Mouse (Mus musculus) gastrocnemius, postnatal 4 days (tissue): ENCODE results near the gene Gm10715. TPM values are rescaled to one million over a fixed set of nuclear protein-coding genes. Genes with fewer than 3 reads are reported as not detected.
A peak's percentile ranks its signal among the peaks of the same experiment; 100 is the strongest.
"Not testable (repeated sequence)": the region's sequence is repeated elsewhere in the genome, so short reads cannot be mapped to it uniquely, and the experiment has no call there.

Experiments
- DNase-seq, 2 experiments: peaks; one replicate each; pipeline ENCODE4 v3.0.0; 2021 to 2022; ENCODE audit warnings: low spot score in 2 of 2, mixed read lengths in 2 of 2
- microRNA-seq: library from miRNA; unstranded; fragments of <30 nt; microRNA quantifications from one replicate; pipeline ENCODE4 v1.2.0, GENCODE M21; 2021
- total RNA-seq, 2 experiments: library from RNA; stranded (reverse); gene quantifications; 2 replicates each; pipeline ENCODE4 v1.2.3; 2021

Gm10715 gene
- total RNA-seq, 2 experiments from 2014 or later, result not detected

DNA sequence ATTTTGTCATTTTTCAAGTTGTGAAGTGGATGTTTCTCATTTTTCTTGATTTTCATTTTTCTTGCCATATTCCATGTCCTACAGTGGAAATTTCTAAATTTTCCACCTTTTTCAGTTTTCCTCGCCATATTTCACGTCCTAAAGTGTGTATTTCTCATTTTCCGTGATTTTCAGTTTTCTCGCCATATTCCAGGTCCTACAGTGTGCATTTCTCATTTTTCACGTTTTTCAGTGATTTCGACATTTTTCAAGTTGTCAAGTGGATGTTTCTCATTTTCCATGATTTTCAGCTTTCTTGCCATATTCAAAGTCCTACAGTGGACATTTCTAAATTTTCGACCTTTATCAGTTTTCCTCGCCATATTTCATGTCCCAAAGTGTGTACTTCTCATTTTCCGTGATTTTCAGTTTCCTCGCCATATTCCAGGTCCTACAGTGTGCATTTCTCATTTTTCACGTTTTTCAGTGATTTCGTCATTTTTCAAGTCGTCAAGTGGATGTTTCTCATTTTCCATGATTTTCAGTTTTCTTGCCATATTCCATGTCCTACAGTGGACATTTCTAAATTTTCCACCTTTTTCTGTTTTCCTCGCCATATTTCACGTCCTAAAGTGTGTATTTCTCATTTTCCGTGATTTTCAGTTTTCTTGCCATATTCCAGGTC lies 12.6 kb upstream of the Gm10715 start:
- DNase-seq, result not testable (repeated sequence)

DNA sequence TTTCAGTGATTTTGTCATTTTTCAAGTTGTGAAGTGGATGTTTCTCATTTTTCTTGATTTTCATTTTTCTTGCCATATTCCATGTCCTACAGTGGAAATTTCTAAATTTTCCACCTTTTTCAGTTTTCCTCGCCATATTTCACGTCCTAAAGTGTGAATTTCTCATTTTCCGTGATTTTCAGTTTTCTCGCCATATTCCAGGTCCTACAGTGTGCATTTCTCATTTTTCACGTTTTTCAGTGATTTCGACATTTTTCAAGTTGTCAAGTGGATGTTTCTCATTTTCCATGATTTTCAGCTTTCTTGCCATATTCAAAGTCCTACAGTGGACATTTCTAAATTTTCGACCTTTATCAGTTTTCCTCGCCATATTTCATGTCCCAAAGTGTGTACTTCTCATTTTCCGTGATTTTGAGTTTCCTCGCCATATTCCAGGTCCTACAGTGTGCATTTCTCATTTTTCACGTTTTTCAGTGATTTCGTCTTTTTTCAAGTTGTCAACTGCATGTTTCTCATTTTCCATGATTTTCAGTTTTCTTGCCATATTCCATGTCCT lies 11.7 kb upstream of the Gm10715 start, which contains the start of gene Gm10717:
Gm10717 (plus strand) TSS at position 506 of the 556 bp plus-strand sequence.
- not testable (repeated sequence) for DNase-seq

DNA sequence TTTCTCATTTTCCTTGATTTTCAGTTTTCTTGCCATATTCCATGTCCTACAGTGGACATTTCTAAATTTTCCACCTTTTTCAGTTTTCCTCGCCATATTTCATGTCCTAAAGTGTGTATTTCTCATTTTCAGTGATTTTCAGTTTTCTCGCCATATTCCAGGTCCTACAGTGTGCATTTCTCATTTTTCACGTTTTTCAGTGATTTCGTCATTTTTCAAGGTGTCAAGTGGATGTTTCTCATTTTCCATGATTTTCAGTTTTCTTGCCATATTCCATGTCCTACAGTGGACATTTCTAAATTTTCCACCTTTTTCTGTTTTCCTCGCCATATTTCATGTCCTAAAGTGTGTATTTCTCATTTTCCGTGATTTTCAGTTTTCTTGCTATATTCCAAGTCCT lies 11.0 kb upstream of the Gm10715 start:
- peak; percentile 80 to 94 for DNase-seq

DNA sequence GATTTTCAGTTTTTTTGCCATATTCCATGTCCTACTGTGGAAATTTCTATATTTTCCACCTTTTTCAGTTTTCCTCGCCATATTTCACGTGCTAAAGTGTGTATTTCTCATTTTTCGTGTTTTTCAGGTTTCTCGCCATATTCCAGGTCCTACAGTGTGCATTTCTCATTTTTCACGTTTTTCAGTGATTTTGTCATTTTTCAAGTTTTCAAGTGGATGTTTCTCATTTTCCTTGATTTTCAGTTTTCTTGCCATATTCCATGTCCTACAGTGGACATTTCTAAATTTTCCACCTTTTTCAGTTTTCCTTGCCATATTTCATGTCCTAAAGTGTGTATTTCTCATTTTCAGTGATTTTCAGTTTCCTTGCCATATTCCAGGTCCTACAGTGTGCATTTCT lies 10.5 kb upstream of the Gm10715 start:
- peak in 1 of 2 experiments; percentile 44 for DNase-seq

DNA sequence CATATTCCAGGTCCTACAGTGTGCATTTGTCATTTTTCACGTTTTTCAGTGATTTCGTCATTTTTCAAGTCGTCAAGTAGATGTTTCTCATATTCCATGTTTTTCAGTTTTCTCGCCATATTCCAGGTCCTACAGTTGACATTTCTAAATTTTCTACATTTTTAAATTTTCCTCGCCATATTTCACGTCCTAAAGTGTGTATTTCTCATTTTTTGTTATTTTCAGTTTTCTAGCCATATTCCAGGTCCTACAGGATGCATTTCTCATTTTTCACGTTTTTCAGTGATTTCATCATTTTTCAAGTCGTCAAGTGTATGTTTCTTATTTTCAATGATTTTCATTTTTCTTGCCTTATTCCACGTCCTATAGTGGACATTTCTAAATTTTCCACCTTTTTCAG lies 9.9 kb upstream of the Gm10715 start:
- DNase-seq, result peak in 1 of 2 experiments; percentile 59

DNA sequence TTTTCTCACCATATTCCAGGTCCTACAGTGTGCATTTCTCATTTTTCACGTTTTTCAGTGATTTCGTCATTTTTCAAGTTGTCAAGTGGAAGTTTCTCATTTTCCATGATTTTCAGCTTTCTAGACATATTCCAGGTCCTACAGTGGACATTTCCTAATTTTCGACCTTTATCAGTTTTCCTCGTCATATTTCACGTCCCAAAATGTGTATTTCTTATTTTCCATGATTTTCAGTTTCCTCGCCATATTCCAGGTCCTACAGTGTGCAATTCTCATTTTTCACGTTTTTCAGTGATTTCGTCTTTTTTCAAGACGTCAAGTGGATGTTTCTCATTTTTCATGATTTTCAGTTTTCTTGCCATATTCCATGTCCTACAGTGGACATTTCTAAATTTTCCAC lies 9.5 kb upstream of the Gm10715 start:
- not testable (repeated sequence) for DNase-seq

DNA sequence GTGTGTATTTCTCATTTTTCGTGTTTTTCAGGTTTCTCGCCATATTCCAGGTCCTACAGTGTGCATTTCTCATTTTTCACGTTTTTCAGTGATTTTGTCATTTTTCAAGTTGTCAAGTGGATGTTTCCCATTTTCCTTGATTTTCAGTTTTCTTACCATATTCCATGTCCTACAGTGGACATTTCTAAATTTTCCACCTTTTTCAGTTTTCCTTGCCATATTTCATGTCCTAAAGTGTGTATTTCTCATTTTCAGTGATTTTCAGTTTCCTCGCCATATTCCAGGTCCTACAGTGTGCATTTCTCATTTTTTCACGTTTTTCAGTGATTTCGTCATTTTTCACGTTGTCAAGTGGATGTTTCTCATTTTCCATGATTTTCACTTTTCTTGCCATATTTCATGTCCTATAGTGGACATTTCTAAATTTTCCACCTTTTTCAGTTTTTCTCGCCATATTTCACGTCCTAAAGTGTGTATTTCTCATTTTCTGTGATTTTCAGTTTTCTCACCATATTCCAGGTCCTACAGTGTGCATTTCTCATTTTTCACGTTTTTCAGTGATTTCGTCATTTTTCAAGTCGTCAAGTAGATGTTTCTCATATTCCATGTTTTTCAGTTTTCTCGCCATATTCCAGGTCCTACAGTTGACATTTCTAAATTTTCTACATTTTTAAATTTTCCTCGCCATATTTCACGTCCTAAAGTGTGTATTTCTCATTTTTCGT lies 7.2 kb upstream of the Gm10715 start:
- peak; percentile 13 to 73 for DNase-seq

DNA sequence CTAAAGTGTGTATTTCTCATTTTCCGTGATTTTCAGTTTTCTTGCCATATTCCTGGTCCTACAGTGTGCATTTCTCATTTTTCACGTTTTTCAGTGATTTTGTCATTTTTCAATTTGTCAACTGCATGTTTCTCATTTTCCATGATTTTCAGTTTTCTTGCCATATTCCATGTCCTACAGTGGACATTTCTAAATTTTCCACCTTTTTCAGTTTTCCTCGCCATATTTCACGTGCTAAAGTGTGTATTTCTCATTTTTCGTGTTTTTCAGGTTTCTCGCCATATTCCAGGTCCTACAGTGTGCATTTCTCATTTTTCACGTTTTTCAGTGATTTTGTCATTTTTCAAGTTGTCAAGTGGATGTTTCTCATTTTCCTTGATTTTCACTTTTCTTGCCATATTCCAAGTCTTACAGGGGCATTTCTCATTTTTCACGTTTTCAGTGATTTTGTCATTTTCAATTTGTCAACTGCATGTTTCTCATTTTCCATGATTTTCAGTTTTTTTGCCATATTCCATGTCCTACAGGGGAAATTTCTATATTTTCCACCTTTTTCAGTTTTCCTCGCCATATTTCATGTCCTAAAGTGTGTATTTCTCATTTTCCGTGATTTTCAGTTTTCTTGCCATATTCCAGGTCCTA lies 5.9 kb upstream of the Gm10715 start:
- peak in 1 of 2 experiments; percentile 55 for DNase-seq

DNA sequence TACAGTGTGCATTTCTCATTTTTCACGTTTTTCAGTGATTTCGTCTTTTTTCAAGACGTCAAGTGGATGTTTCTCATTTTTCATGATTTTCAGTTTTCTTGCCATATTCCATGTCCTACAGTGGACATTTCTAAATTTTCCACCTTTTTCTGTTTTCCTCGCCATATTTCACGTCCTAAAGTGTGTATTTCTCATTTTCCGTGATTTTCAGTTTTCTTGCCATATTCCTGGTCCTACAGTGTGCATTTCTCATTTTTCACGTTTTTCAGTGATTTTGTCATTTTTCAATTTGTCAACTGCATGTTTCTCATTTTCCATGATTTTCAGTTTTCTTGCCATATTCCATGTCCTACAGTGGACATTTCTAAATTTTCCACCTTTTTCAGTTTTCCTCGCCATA lies 2.4 kb upstream of the Gm10715 start, which contains the start of gene Gm17535:
Gm17535 (plus strand) TSS at position 301 of the 400 bp plus-strand sequence.
- DNase-seq, result not testable (repeated sequence)

DNA sequence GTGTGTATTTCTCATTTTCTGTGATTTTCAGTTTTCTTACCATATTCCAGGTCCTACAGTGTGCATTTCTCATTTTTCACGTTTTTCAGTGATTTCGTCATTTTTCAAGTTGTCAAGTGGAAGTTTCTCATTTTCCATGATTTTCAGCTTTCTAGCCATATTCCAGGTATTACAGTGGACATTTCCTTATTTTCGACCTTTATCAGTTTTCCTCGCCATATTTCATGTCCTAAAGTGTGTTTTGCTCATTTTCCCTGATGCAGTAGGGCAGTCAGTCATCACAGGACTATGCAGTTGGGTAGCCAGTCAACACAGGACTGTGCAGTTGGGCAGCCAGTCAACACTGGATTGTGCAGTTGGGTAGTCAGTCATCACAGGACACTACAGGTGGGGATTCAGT lies 1.5 kb downstream of the Gm10715 start:
- DNase-seq, result not testable (repeated sequence)

Small RNA genes within 50 kb of the gene (microRNA-seq; reads per million reads assigned to microRNA genes)
- gene Mir101c, result not detected

Other genes with a start within 250 kb of the Gm10715 start
- gene Gm10722, start 36.0 kb upstream of the Gm10715 start, total RNA-seq, result not detected
- gene Gm11168, start 33.5 kb upstream of the Gm10715 start, total RNA-seq, result not detected
- gene Gm10721, start 23.7 kb upstream of the Gm10715 start, total RNA-seq, result under 1 TPM; 0.73 to 0.86 TPM
- gene Gm10720, start 21.2 kb upstream of the Gm10715 start, total RNA-seq, result not detected
- gene Gm10719, start 19.5 kb upstream of the Gm10715 start, total RNA-seq, result 1 to 10 TPM in 1 of 2 experiments, under 1 TPM in 1; 0.93 to 1.1 TPM
- 1 to 10 TPM; 1.2 to 1.8 TPM for gene Gm10718, start 13.3 kb upstream of the Gm10715 start, total RNA-seq
- gene Gm10717, start 11.5 kb upstream of the Gm10715 start, total RNA-seq, result under 1 TPM in 1 of 2 experiments, not detected in 1; 0.78 TPM
- gene Gm17535, start 2.3 kb upstream of the Gm10715 start, total RNA-seq, result not detected